Mouse (Mus musculus) effector memory CD4-positive, alpha-beta T cell, adult 7 months (primary cell): Measurements from ENCODE around the gene Adgrb2. TPM values are rescaled to one million over a fixed set of nuclear protein-coding genes. Genes with fewer than 3 reads are reported as not detected.

Experiments used
- polyA plus RNA-seq: library from polyadenylated mRNA; unstranded; fragments of 100-300 nt; shearing (Covaris generic); gene quantifications from one replicate; pipeline ENCODE4 v1.2.1, GENCODE M21; 2017

The Adgrb2 gene
- polyA plus RNA-seq = not detected

GRCm38 (mm10) chr4:129984421-129985061, at the start of gene Adgrb2:
Gene Adgrb2, plus strand, starts transcription at chr4:129984870.

GRCm38 (mm10) chr4:130047331-130048202, 62.9 kb downstream of the Adgrb2 start, which contains the start of gene Col16a1:
Gene Col16a1, plus strand, starts transcription at chr4:130047840.

Other genes starting within 250 kb of the Adgrb2 start
- gene Khdrbs1, start 242.6 kb upstream of the Adgrb2 start, polyA plus RNA-seq = 152 TPM
- 770 TPM for gene Ptp4a2, start 173.7 kb upstream of the Adgrb2 start, polyA plus RNA-seq
- gene Spocd1, start 55.6 kb upstream of the Adgrb2 start, polyA plus RNA-seq = not detected
- gene Col16a1, start 63.0 kb downstream of the Adgrb2 start, polyA plus RNA-seq = not detected
- 43.4 TPM for gene Pef1, start 117.7 kb downstream of the Adgrb2 start, polyA plus RNA-seq
- gene Hcrtr1, start 154.5 kb downstream of the Adgrb2 start, polyA plus RNA-seq = not detected
- gene Tinagl1, start 190.3 kb downstream of the Adgrb2 start, polyA plus RNA-seq = not detected
- not detected for gene Gm853, start 237.5 kb downstream of the Adgrb2 start, polyA plus RNA-seq